Mouse (Mus musculus) limb, embryonic 13.5 days (tissue): ENCODE measurements around the gene 4921536K21Rik. TPM values are rescaled to one million over a fixed set of nuclear protein-coding genes. Genes with fewer than 3 reads are reported as not detected.

Source experiments
- ATAC-seq: fragments of 200-750 bp; cut with Nextera tagmentation; 2 replicates; pipeline ENCODE4 v1.8.0; 2017; ENCODE audit warnings: low read depth, moderate number of reproducible peaks, moderate TSS enrichment; ENCODE audit not compliant: low FRiP score
- H3K27ac ChIP-seq: fragments of 300-500 bp; sonication (generic); 2 replicates; pipeline ENCODE4 v1.5.1; 2015; ENCODE audit warnings: inconsistent platforms, mild to moderate bottlenecking, moderate library complexity
- H3K27me3 ChIP-seq: fragments of 300-500 bp; sonication (generic); 2 replicates; pipeline ENCODE4 v1.6.1; 2015; ENCODE audit warnings: mild to moderate bottlenecking, inconsistent platforms
- H3K36me3 ChIP-seq: fragments of 300-500 bp; sonication (generic); 2 replicates; pipeline ENCODE4 v1.6.1; 2015; ENCODE audit warnings: inconsistent platforms, mild to moderate bottlenecking, moderate library complexity
- H3K4me1 ChIP-seq: fragments of 300-500 bp; sonication (generic); 2 replicates; pipeline ENCODE4 v1.6.1; 2015; ENCODE audit warnings: inconsistent platforms
- H3K4me2 ChIP-seq: fragments of 300-500 bp; sonication (generic); replicated peaks from 2 replicates; pipeline ENCODE4 v1.6.1; 2015; ENCODE audit warnings: inconsistent platforms, mild to moderate bottlenecking, moderate library complexity
- H3K4me3 ChIP-seq: fragments of 300-500 bp; sonication (generic); 2 replicates; pipeline ENCODE4 v1.5.1; 2015; ENCODE audit warnings: moderate library complexity, mild to moderate bottlenecking, inconsistent platforms
- H3K9ac ChIP-seq: fragments of 300-500 bp; sonication (generic); 2 replicates; pipeline ENCODE4 v1.6.1; 2015; ENCODE audit warnings: mild to moderate bottlenecking, inconsistent platforms
- H3K9me3 ChIP-seq: fragments of 300-500 bp; sonication (generic); 2 replicates; pipeline ENCODE4 v1.6.1; 2016; ENCODE audit warnings: inconsistent platforms
- WGBS: fragments of 180-500 bp; shearing (Covaris S2); methylation state at CpG from one replicate; pipeline ENCODE4 v1.1.7; 2015; 5-methylcytosine and 5-hydroxymethylcytosine counted together
- polyA plus RNA-seq: library from polyadenylated mRNA; unstranded; fragments of >200 nt; fragmentation: Nextera tagmentation; extraction: Ambion mirVana; gene quantifications from 2 replicates; pipeline ENCODE4 v1.2.1, GENCODE M21; 2015

4921536K21Rik gene
- polyA plus RNA-seq, 1 experiment from 2014 or later = 0.09 TPM

GRCm38 (mm10) chr11:3876419-3876818 is 18.5 kb downstream of the 4921536K21Rik start:
- Histone ChIP-seq H3K27ac (no peak overlapping the region), H3K4me1 (no peaks in the 10 kb centered on the region), H3K4me3 (no peak overlapping the region), H3K9me3 (no peaks in the 10 kb centered on the region), H3K4me2 (no peak overlapping the region), H3K9ac (no peak overlapping the region), H3K27me3 (no peaks in the 10 kb centered on the region; the same call in 1 of the 2 replicates), H3K36me3 (no peaks in the 10 kb centered on the region)
- WGBS = 69% methylated on average over 6 of the region's 6 CpGs
- no peak for ATAC-seq

- Histone ChIP-seq H3K27ac (no peak overlapping the region), H3K4me1 (peaks cover 10% of the 10 kb centered on the region; the same call in 1 of the 2 replicates), H3K9ac (peak overlapping the region; percentile 70; the same call in 1 of the 2 replicates), H3K36me3 (no peaks in the 10 kb centered on the region), H3K4me3 (peak overlapping the region; percentile 54), H3K4me2 (peak overlapping the region; percentile 84), H3K27me3 (peaks cover 35% of the 10 kb centered on the region), H3K9me3 (no peaks in the 10 kb centered on the region)
- WGBS = 21% methylated on average over 6 of the region's 6 CpGs
- no peak for ATAC-seq
These were observed 30.6 kb downstream of the 4921536K21Rik start for GRCm38 (mm10) chr11:3864343-3864742.

GRCm38 (mm10) chr11:3863454-3864112 is 31.3 kb downstream of the 4921536K21Rik start, which contains the start of gene Osbp2:
Gene Osbp2, minus strand, starts transcription at chr11:3863903.
- H3K9ac ChIP-seq = peak within 1 kb of the TSS; percentile 70
- H3K4me2 ChIP-seq = peak within 1 kb of the TSS; percentile 84
- no peaks in the 10 kb centered on the region for H3K9me3 ChIP-seq
- H3K27me3 ChIP-seq = peaks cover 35% of the 10 kb centered on the region
- peak; percentile 94 for ATAC-seq
- peak within 1 kb of the TSS; percentile 54 for H3K4me3 ChIP-seq
- 4% methylated on average over 45 of the region's 58 CpGs for WGBS
- no peak within 1 kb of the TSS for H3K27ac ChIP-seq
- H3K4me1 ChIP-seq = peaks cover 10% of the 10 kb centered on the region; the same call in 1 of the 2 replicates
- H3K36me3 ChIP-seq = no peaks in the 10 kb centered on the region

GRCm38 (mm10) chr11:3862661-3863453 is 32.0 kb downstream of the 4921536K21Rik start:
- peaks cover 10% of the 10 kb centered on the region; the same call in 1 of the 2 replicates for H3K4me1 ChIP-seq
- H3K36me3 ChIP-seq = no peaks in the 10 kb centered on the region
- H3K9me3 ChIP-seq = no peaks in the 10 kb centered on the region
- no peak overlapping the region for H3K27ac ChIP-seq
- ATAC-seq = no peak
- 75% methylated on average over 19 of the region's 19 CpGs for WGBS
- H3K4me2 ChIP-seq = peak overlapping the region; percentile 84
- peaks cover 35% of the 10 kb centered on the region for H3K27me3 ChIP-seq
- peak overlapping the region; percentile 70; the same call in 1 of the 2 replicates for H3K9ac ChIP-seq
- peak overlapping the region; percentile 54 for H3K4me3 ChIP-seq

- H3K9ac ChIP-seq = no peak overlapping the region
- no peak for ATAC-seq
- 74% methylated on average over 4 of the region's 4 CpGs for WGBS
- H3K27me3 ChIP-seq = peaks cover 28% of the 10 kb centered on the region
- H3K36me3 ChIP-seq = no peaks in the 10 kb centered on the region
- H3K4me3 ChIP-seq = no peak overlapping the region
- no peak overlapping the region for H3K4me2 ChIP-seq
- H3K27ac ChIP-seq = no peak overlapping the region
- peaks cover 10% of the 10 kb centered on the region; the same call in 1 of the 2 replicates for H3K4me1 ChIP-seq
- no peaks in the 10 kb centered on the region for H3K9me3 ChIP-seq
These were observed 34.5 kb downstream of the 4921536K21Rik start for GRCm38 (mm10) chr11:3860361-3860760.

- no peak overlapping the region for H3K27ac ChIP-seq
- ATAC-seq = no peak
- peaks cover 10% of the 10 kb centered on the region; the same call in 1 of the 2 replicates for H3K4me1 ChIP-seq
- no peak overlapping the region for H3K9ac ChIP-seq
- no peak overlapping the region for H3K4me3 ChIP-seq
- H3K9me3 ChIP-seq = no peaks in the 10 kb centered on the region
- no peaks in the 10 kb centered on the region for H3K36me3 ChIP-seq
- peaks cover 26% of the 10 kb centered on the region for H3K27me3 ChIP-seq
- H3K4me2 ChIP-seq = no peak overlapping the region
- WGBS = 92% methylated on average over 4 of the region's 4 CpGs
These were observed 35.1 kb downstream of the 4921536K21Rik start for GRCm38 (mm10) chr11:3859778-3860177.

GRCm38 (mm10) chr11:3857902-3858301 is 37.0 kb downstream of the 4921536K21Rik start:
- Histone ChIP-seq H3K4me3 (no peak overlapping the region), H3K27ac (no peak overlapping the region), H3K9me3 (no peaks in the 10 kb centered on the region), H3K36me3 (no peaks in the 10 kb centered on the region), H3K27me3 (peaks cover 16% of the 10 kb centered on the region), H3K4me1 (no peaks in the 10 kb centered on the region), H3K4me2 (no peak overlapping the region), H3K9ac (no peak overlapping the region)
- no peak for ATAC-seq
- 77% methylated on average over 5 of the region's 5 CpGs for WGBS

- H3K27me3 ChIP-seq = no peaks in the 10 kb centered on the region
- ATAC-seq = no peak
- H3K9me3 ChIP-seq = no peaks in the 10 kb centered on the region
- H3K4me3 ChIP-seq = no peak overlapping the region
- no peak overlapping the region for H3K4me2 ChIP-seq
- H3K4me1 ChIP-seq = no peaks in the 10 kb centered on the region
- 79% methylated on average over 5 of the region's 5 CpGs for WGBS
- H3K27ac ChIP-seq = no peak overlapping the region
- no peak overlapping the region for H3K9ac ChIP-seq
- H3K36me3 ChIP-seq = no peaks in the 10 kb centered on the region
These were observed 39.1 kb downstream of the 4921536K21Rik start for GRCm38 (mm10) chr11:3855846-3856245.

- no peaks in the 10 kb centered on the region for H3K9me3 ChIP-seq
- no peak overlapping the region for H3K4me3 ChIP-seq
- whole genome bisulfite sequencing = 90% methylated on average over 3 of the region's 3 CpGs
- no peak for ATAC-seq
- H3K4me2 ChIP-seq = no peak overlapping the region
- no peak overlapping the region for H3K9ac ChIP-seq
- H3K27me3 ChIP-seq = no peaks in the 10 kb centered on the region
- no peak overlapping the region for H3K27ac ChIP-seq
- no peaks in the 10 kb centered on the region for H3K36me3 ChIP-seq
- no peaks in the 10 kb centered on the region for H3K4me1 ChIP-seq
These were observed 40.7 kb downstream of the 4921536K21Rik start for GRCm38 (mm10) chr11:3854156-3854555.

- Histone ChIP-seq H3K9ac (no peak overlapping the region), H3K9me3 (no peaks in the 10 kb centered on the region), H3K27me3 (no peaks in the 10 kb centered on the region), H3K4me2 (no peak overlapping the region), H3K4me3 (no peak overlapping the region), H3K4me1 (no peaks in the 10 kb centered on the region), H3K27ac (no peak overlapping the region), H3K36me3 (no peaks in the 10 kb centered on the region)
- ATAC-seq = no peak
- 70% methylated on average over 5 of the region's 5 CpGs for WGBS
These were observed 41.3 kb downstream of the 4921536K21Rik start for GRCm38 (mm10) chr11:3853481-3854034.

- Histone ChIP-seq H3K9me3 (no peaks in the 10 kb centered on the region), H3K27ac (no peak overlapping the region), H3K36me3 (no peaks in the 10 kb centered on the region), H3K27me3 (no peaks in the 10 kb centered on the region), H3K4me2 (no peak overlapping the region), H3K4me3 (no peak overlapping the region), H3K9ac (no peak overlapping the region), H3K4me1 (no peaks in the 10 kb centered on the region)
- 93% methylated on average over 10 of the region's 10 CpGs for WGBS
- no peak for ATAC-seq
These were observed 41.9 kb downstream of the 4921536K21Rik start for GRCm38 (mm10) chr11:3853031-3853430.

GRCm38 (mm10) chr11:3851872-3852271 is 43.0 kb downstream of the 4921536K21Rik start:
- H3K4me3 ChIP-seq = no peak overlapping the region
- no peaks in the 10 kb centered on the region for H3K4me1 ChIP-seq
- no peaks in the 10 kb centered on the region for H3K9me3 ChIP-seq
- no peaks in the 10 kb centered on the region for H3K27me3 ChIP-seq
- WGBS = 76% methylated on average over 4 of the region's 4 CpGs
- no peaks in the 10 kb centered on the region for H3K36me3 ChIP-seq
- no peak overlapping the region for H3K4me2 ChIP-seq
- no peak overlapping the region for H3K9ac ChIP-seq
- ATAC-seq = no peak
- H3K27ac ChIP-seq = no peak overlapping the region
